ENCODE assay signal across 9 mouse cellular contexts in genomic region chr7:29050797-29051196, GRCm38 (mm10).
DNase-seq lines count a peak whose midpoint lies in the region; ATAC-seq lines count a peak whose summit lies in the region.
"Had no signal": no experiment of that assay in that cellular context is flagged by ENCODE, and none has a peak within 500 bp of the region (broad histone marks: within the 10 kb centered on the region; RNA-seq: fewer than 3 reads in every experiment).

No protein-coding gene starts in this region.

- WGBS in kidney, embryonic 14.5 days = 47% methylated on average over 2 of the region's 2 CpGs

- H3K9ac ChIP-seq in kidney, embryonic 14.5 days (ENCODE audit: low read depth, low read length) = no peak overlapping the region
- H3K9ac ChIP-seq: embryonic facial prominence, embryonic 15.5 days had no signal

- 0 out of 2 replicates have a peak, but pooled peaks cover 3% of the 10 kb centered on the region for H3K9me3 ChIP-seq in kidney, embryonic 14.5 days (ENCODE audit: control insufficient read depth, low read length)
- H3K9me3 ChIP-seq: embryonic facial prominence, embryonic 15.5 days had no signal

- H3K36me3 ChIP-seq in kidney, embryonic 14.5 days (ENCODE audit: control insufficient read depth, insufficient read depth, low read length) = no peaks in the 10 kb centered on the region
- H3K36me3 ChIP-seq: embryonic facial prominence, embryonic 15.5 days had no signal

- DNase-seq in kidney, adult 9 months = peak; percentile 53
- DNase-seq in urinary bladder, postnatal 14 days (ENCODE audit: low spot score) = peak; percentile 32
- no peak for DNase-seq in urinary bladder, postnatal 4 days (ENCODE audit: low spot score in 2 of 2)
- DNase-seq in embryo, embryonic 10.5 days (ENCODE audit: low spot score) = peak; percentile 76
- no peak for DNase-seq in adrenal gland, postnatal 25 days
- no peak for DNase-seq in gastrocnemius, postnatal 14 days

- H3K4me1 ChIP-seq in kidney, embryonic 14.5 days (ENCODE audit: control insufficient read depth, insufficient read depth, low read length) = peaks cover 6% of the 10 kb centered on the region; the same call in 1 of the 2 replicates

- no peak overlapping the region for H3K4me3 ChIP-seq in kidney, embryonic 14.5 days (ENCODE audit: low read length)
- H3K4me3 ChIP-seq: embryonic facial prominence, embryonic 15.5 days had no signal

- peaks cover 32% of the 10 kb centered on the region for H3K27me3 ChIP-seq in kidney, embryonic 14.5 days (ENCODE audit: control insufficient read depth, insufficient read depth, low read length)

- H3K27ac ChIP-seq in kidney, embryonic 14.5 days (ENCODE audit: low read depth, low read length) = no peak overlapping the region
- H3K27ac ChIP-seq: embryonic facial prominence, embryonic 15.5 days had no signal

- ATAC-seq in kidney, embryonic 14.5 days (ENCODE audit: low FRiP score, low TSS enrichment) = no peak
- ATAC-seq in megakaryocyte, adult 5-6 weeks (ENCODE audit: poor library complexity, severe bottlenecking) = peak; percentile 33; the same call in 1 of the 2 replicates

- no peak overlapping the region for H3K4me2 ChIP-seq in kidney, embryonic 14.5 days (replicated peaks; ENCODE audit: low read depth, low read length)
- H3K4me2 ChIP-seq: embryonic facial prominence, embryonic 15.5 days had no signal

- intact Hi-C loops in gastrocnemius, postnatal 14 days (cut with DNase I; ENCODE audit: low total_unique reads) = no loop called here

Comparison
In these comparisons a context has a peak if more than half of its experiments do, and no peak if none do; other contexts are left out.
1. DNase-seq: peak in kidney, adult 9 months (single experiment), urinary bladder, postnatal 14 days (single experiment) and embryo, embryonic 10.5 days (single experiment); none in urinary bladder, postnatal 4 days (0 of 2), adrenal gland, postnatal 25 days (single experiment) and gastrocnemius, postnatal 14 days (single experiment).